Mouse (Mus musculus): ENCODE measurements at regions not wholly inside any gene's neighbourhood (a gene's known extent, or its start where the extent isn't known, plus 50 kb on each side); places are given as distances from the start of the nearest gene placed in this dataset.

DNA sequence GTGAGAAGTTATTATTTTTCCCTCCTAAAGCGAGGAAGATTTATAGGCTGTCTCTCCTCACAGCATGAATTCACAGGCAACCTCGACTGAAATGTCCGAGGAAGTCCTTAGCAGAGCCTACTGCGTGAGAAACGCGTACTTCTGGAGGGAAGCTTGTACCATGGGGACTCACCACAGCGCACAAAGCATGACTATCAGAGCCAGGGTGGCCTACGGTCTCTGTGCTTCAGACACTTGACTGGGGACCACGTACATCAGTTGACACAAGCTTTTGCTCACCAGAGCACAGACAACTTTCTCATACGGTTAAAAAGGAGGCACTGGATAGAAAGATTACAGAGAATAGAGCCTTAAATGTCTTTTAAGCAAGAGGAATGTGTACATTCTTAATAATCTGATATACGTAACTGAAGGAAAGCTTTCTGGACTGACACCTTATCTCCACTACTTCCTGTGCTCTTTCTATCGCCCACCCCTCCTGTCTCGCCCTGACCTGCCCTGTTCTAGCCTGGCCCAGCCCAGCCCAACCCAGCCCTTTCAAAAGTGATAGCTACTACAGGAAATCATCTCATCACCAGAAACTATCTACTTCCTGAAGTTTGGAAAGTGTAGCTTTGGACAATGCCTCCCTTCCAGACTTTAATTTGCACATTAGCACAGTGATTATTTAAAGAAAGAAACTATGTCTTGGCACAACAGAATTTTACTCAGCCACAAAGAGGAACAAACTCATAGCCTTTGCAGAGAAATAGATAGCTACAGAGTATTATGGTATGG is 104.2 kb upstream of the Krtap11-1 start:
- Histone ChIP-seq H3K4me3 (no peak overlapping the region), H3K4me1 (0 out of 2 replicates have a peak, but pooled peaks cover 5% of the 10 kb centered on the region), H3K36me3 (ENCODE audit: poor library complexity, severe bottlenecking) (no peaks in the 10 kb centered on the region), H3K27me3 (no peaks in the 10 kb centered on the region), H3K4me2 (no peak overlapping the region), H3K9me3 (replicated peaks) (no peaks in the 10 kb centered on the region), H3K9ac (no peak overlapping the region), H3K27ac (no peak overlapping the region)
- ATAC-seq, result no peak
- WGBS, result 85% methylated on average over 13 of the region's 13 CpGs

DNA sequence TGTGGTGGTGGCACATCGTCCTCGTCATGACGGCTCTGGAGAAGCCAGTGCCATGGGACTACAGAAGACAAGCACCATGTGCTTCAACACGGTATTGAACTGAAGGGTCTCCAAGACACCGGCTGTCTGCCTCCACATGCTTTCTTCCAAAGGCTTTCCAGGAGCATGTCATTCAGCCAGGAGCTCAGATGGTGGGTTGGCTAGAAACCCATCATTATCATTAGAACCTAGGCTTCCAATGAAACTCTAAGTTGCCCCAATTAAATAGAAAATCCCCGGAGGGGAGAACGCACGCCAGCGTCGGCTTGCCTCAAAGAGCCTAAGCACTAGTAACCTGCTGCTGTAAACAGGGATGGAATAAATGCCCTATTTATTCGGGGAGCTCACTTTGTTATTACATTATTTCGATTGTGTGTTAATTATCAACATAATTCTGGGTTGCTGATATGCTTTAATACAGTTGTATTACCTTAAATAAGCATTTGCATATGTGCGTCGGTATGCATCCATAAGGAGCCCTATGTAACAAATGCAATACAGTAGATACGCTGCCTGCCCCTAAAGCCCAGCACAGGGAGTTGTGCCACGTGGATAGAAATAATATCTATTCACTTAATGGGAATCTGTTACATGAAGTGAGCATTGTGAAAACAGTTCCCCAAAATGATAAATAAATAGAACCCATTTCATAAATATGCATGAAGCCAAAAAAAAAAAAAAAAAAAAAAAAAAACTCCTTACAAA is 103.3 kb upstream of the Krtap11-1 start:
- H3K9me3 ChIP-seq (replicated peaks), result no peaks in the 10 kb centered on the region
- no peak overlapping the region for H3K9ac ChIP-seq
- H3K4me1 ChIP-seq, result 0 out of 2 replicates have a peak, but pooled peaks cover 5% of the 10 kb centered on the region
- H3K4me3 ChIP-seq, result no peak overlapping the region
- peak; percentile 77 for ATAC-seq
- H3K4me2 ChIP-seq, result no peak overlapping the region
- H3K36me3 ChIP-seq (ENCODE audit: poor library complexity, severe bottlenecking), result no peaks in the 10 kb centered on the region
- WGBS, result 72% methylated on average over 16 of the region's 16 CpGs
- no peaks in the 10 kb centered on the region for H3K27me3 ChIP-seq
- no peak overlapping the region for H3K27ac ChIP-seq

- H3K36me3 ChIP-seq (ENCODE audit: poor library complexity, severe bottlenecking), result no peaks in the 10 kb centered on the region
- no peak for ATAC-seq
- 66% methylated on average over 9 of the region's 9 CpGs for WGBS
- H3K4me3 ChIP-seq, result no peak overlapping the region
- H3K9me3 ChIP-seq (replicated peaks), result no peaks in the 10 kb centered on the region
- H3K4me2 ChIP-seq, result no peak overlapping the region
- H3K4me1 ChIP-seq, result no peaks in the 10 kb centered on the region
- no peaks in the 10 kb centered on the region for H3K27me3 ChIP-seq
- H3K9ac ChIP-seq, result no peak overlapping the region
- H3K27ac ChIP-seq, result no peak overlapping the region
Observed at GRCm38 (mm10) chr16:89671188-89671726, 100.3 kb upstream of the Krtap11-1 start.

DNA sequence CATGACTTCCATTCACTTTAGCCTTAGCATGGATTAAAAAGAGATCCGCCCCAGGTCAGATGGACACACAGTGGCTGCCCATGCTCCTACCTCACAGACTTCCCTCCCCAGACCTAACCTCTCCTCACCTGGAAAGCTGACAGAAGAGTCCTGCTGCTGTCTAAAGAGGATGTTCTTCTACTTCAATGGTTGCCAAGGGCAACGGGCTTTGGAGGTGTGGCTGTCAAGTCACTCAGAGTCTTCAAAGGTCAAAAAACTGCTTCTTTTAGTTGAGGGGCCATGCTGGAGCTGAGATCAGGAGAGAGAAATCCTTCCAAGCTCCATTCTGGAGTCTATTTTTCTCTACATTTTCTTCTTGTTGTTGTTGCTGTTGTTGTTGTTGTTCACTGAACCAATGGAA is 89.1 kb upstream of the Krtap11-1 start:
- Histone ChIP-seq H3K4me2 (no peak overlapping the region), H3K4me1 (no peaks in the 10 kb centered on the region), H3K9ac (no peak overlapping the region), H3K27ac (no peak overlapping the region), H3K27me3 (no peaks in the 10 kb centered on the region), H3K36me3 (ENCODE audit: poor library complexity, severe bottlenecking) (no peaks in the 10 kb centered on the region), H3K9me3 (replicated peaks) (no peaks in the 10 kb centered on the region), H3K4me3 (no peak overlapping the region)
- WGBS, result 85% methylated on average over 2 of the region's 2 CpGs
- no peak for ATAC-seq

DNA sequence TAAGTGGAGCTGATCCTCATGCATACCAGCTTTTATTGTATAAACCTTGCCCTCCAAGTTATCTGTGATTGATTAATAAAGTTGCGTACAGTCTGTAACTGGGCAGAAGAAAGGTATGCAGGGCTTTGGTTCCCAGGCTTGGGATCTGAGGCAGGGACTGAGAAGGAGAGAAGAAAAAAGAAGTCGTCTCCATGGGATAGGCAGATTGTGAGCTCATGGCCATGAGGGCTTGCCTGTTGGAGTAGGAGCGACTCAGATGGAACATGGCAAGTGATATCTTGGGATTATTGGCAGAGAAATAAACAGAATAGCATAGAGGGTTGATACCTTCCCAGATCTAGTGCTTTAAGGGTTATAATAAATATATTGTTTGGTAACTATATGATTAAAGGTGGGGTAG is 85.1 kb upstream of the Krtap11-1 start:
- H3K9ac ChIP-seq, result no peak overlapping the region
- H3K4me3 ChIP-seq, result no peak overlapping the region
- no peak overlapping the region for H3K27ac ChIP-seq
- H3K9me3 ChIP-seq (replicated peaks), result no peaks in the 10 kb centered on the region
- no peak for ATAC-seq
- no peaks in the 10 kb centered on the region for H3K36me3 ChIP-seq (ENCODE audit: poor library complexity, severe bottlenecking)
- no peaks in the 10 kb centered on the region for H3K4me1 ChIP-seq
- no peak overlapping the region for H3K4me2 ChIP-seq
- no peaks in the 10 kb centered on the region for H3K27me3 ChIP-seq
- WGBS, result 95% methylated on average over 3 of the region's 3 CpGs

- 0 out of 2 replicates have a peak, but pooled peaks cover 3% of the 10 kb centered on the region for H3K9me3 ChIP-seq (replicated peaks)
- no peaks in the 10 kb centered on the region for H3K4me1 ChIP-seq
- H3K4me3 ChIP-seq, result no peak overlapping the region
- no peak for ATAC-seq
- WGBS, result 78% methylated on average over 4 of the region's 4 CpGs
- H3K36me3 ChIP-seq (ENCODE audit: poor library complexity, severe bottlenecking), result no peaks in the 10 kb centered on the region
- no peak overlapping the region for H3K4me2 ChIP-seq
- H3K27me3 ChIP-seq, result no peaks in the 10 kb centered on the region
- no peak overlapping the region for H3K9ac ChIP-seq
- no peak overlapping the region for H3K27ac ChIP-seq
Observed at GRCm38 (mm10) chr16:89648651-89649050, 77.7 kb upstream of the Krtap11-1 start.

DNA sequence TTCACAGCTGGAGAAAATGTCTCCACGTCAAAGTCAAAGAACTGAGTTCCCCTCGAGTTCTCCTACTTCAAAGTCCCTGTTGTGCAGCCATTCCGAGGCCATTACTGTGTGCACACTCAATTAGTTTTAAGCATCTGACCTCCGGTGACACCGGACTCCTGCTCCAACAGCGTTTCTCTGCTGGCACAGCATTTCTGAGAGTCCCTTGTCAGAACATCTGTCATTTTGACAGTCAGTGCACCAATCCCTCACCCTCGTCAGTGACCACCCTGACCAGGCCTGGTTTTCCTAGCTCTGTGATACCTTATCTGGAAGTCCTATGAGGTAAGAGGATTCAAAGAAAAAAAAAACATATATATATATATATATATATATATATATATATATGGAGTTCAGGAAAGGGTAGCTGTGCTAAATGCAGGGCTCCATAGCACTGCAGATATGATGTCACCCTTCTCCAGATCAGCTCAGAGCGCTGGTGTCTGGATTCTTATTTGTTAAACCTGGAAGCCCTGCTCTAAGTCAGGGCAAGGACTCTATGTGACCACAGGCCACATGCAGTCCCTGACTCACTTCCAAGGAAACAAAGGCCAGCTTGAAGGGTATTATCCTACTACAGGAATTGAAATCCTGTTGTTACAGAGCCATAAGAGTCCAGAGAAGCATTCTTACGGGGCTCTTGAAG is 63.1 kb upstream of the Krtap11-1 start:
- Histone ChIP-seq H3K9me3 (replicated peaks) (no peaks in the 10 kb centered on the region), H3K27me3 (no peaks in the 10 kb centered on the region), H3K36me3 (ENCODE audit: poor library complexity, severe bottlenecking) (no peaks in the 10 kb centered on the region), H3K4me2 (no peak overlapping the region), H3K4me3 (no peak overlapping the region), H3K9ac (no peak overlapping the region), H3K4me1 (no peaks in the 10 kb centered on the region), H3K27ac (no peak overlapping the region)
- 49% methylated on average over 9 of the region's 9 CpGs for whole genome bisulfite sequencing
- no peak for ATAC-seq

GRCm38 (mm10) chr16:89632114-89632622 is 61.2 kb upstream of the Krtap11-1 start:
- no peaks in the 10 kb centered on the region for H3K9me3 ChIP-seq (replicated peaks)
- WGBS, result 37% methylated on average over 6 of the region's 6 CpGs
- H3K27ac ChIP-seq, result no peak overlapping the region
- no peak for ATAC-seq
- H3K4me2 ChIP-seq, result no peak overlapping the region
- no peaks in the 10 kb centered on the region for H3K4me1 ChIP-seq
- H3K9ac ChIP-seq, result no peak overlapping the region
- no peak overlapping the region for H3K4me3 ChIP-seq
- H3K27me3 ChIP-seq, result no peaks in the 10 kb centered on the region
- H3K36me3 ChIP-seq (ENCODE audit: poor library complexity, severe bottlenecking), result no peaks in the 10 kb centered on the region

DNA sequence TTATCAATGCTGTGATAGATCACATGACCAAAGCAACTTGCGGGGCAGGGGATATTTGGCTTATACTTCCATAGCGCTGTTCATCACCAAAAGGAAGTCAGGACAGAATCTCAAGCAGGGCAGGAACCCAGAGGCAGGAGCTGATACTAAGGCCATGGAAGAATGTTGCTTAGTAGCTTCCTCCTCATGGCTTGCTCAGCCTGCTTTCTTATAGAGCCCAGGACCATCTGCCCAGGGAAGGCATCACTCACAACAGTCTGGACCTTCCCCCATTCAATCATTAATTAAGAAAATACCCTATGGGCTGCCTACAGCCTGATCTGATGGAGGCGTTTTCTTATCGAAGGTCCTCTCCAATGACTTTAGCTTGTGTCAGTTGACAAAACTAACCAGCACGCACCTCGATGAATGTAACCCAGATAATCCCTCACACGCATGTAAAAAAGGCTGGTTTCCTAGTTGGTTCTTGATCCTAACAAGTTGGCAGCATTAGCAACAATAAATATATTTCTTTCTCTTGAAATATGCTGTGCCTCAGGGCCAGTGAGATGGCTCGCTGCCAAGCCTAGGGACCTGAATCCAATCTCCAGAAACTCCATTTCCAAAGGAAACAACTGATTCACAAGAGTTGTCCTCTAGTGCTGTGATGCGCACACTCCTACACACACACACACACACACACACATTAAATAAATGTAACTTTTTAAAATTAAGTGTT is 60.6 kb upstream of the Krtap11-1 start:
- ATAC-seq, result no peak

GRCm38 (mm10) chr16:89625710-89626109 is 54.7 kb upstream of the Krtap11-1 start:
- ATAC-seq, result no peak

More for the DNA sequence above, 60.6 kb upstream of the Krtap11-1 start:
- Histone ChIP-seq H3K4me2 (no peak overlapping the region), H3K36me3 (ENCODE audit: poor library complexity, severe bottlenecking) (no peaks in the 10 kb centered on the region), H3K4me3 (no peak overlapping the region), H3K9ac (no peak overlapping the region), H3K4me1 (no peaks in the 10 kb centered on the region), H3K27ac (no peak overlapping the region), H3K27me3 (no peaks in the 10 kb centered on the region), H3K9me3 (replicated peaks) (no peaks in the 10 kb centered on the region)
- WGBS, result 96% methylated on average over 9 of the region's 9 CpGs

GRCm38 (mm10) chr16:89625253-89625652 is 54.3 kb upstream of the Krtap11-1 start:
- H3K9ac ChIP-seq, result no peak overlapping the region
- no peaks in the 10 kb centered on the region for H3K4me1 ChIP-seq
- H3K36me3 ChIP-seq (ENCODE audit: poor library complexity, severe bottlenecking), result no peaks in the 10 kb centered on the region
- no peak overlapping the region for H3K4me2 ChIP-seq
- WGBS, result 89% methylated on average over 12 of the region's 12 CpGs
- H3K27ac ChIP-seq, result no peak overlapping the region
- no peak for ATAC-seq
- no peak overlapping the region for H3K4me3 ChIP-seq
- H3K27me3 ChIP-seq, result no peaks in the 10 kb centered on the region
- no peaks in the 10 kb centered on the region for H3K9me3 ChIP-seq (replicated peaks)

More at GRCm38 (mm10) chr16:89625710-89626109, 54.7 kb upstream of the Krtap11-1 start:
- H3K9ac ChIP-seq, result no peak overlapping the region
- 96% methylated on average over 12 of the region's 12 CpGs for whole genome bisulfite sequencing
- no peaks in the 10 kb centered on the region for H3K4me1 ChIP-seq
- no peak overlapping the region for H3K4me2 ChIP-seq
- no peaks in the 10 kb centered on the region for H3K36me3 ChIP-seq (ENCODE audit: poor library complexity, severe bottlenecking)
- no peaks in the 10 kb centered on the region for H3K9me3 ChIP-seq (replicated peaks)
- H3K27ac ChIP-seq, result no peak overlapping the region
- H3K27me3 ChIP-seq, result no peaks in the 10 kb centered on the region
- no peak overlapping the region for H3K4me3 ChIP-seq

Data from forebrain, embryonic 13.5 days (tissue).